Mouse (Mus musculus) hindlimb bud, embryonic 11.5 days (tissue): ENCODE data around the gene Gm45521.
"Not testable (repeated sequence)": the region's sequence is repeated elsewhere in the genome, so short reads cannot be mapped to it uniquely, and the experiment has no call there.

ENCODE experiments used
- DNase-seq: peaks from one replicate; pipeline ENCODE4 v3.0.0-alpha.2; 2012; ENCODE audit warnings: low read depth, low spot score; ENCODE audit errors: extremely low spot score

The Gm45521 gene

GRCm38 (mm10) chr14:7997255-7997696 is 40.2 kb downstream of the Gm45521 start:
- DNase-seq: peak; percentile 83

- no peak for DNase-seq
Observed at GRCm38 (mm10) chr14:7999030-7999429, 41.9 kb downstream of the Gm45521 start.

GRCm38 (mm10) chr14:7999435-7999834 is 42.3 kb downstream of the Gm45521 start:
- no peak for DNase-seq

GRCm38 (mm10) chr14:8000247-8000646 is 43.2 kb downstream of the Gm45521 start:
- DNase-seq: no peak

GRCm38 (mm10) chr14:8000831-8001685 is 44.0 kb downstream of the Gm45521 start:
- DNase-seq: no peak

- peak; percentile 70 for DNase-seq
Observed at GRCm38 (mm10) chr14:8002432-8003092, 45.5 kb downstream of the Gm45521 start, which contains the start of gene Abhd6. Gene Abhd6, plus strand, starts transcription at chr14:8002902.

- DNase-seq: no peak
Observed at GRCm38 (mm10) chr14:8003093-8003670, 46.1 kb downstream of the Gm45521 start.

GRCm38 (mm10) chr14:8003727-8004670 is 46.9 kb downstream of the Gm45521 start:
- no peak for DNase-seq

GRCm38 (mm10) chr14:8006061-8006460 is 49.0 kb downstream of the Gm45521 start:
- not testable (repeated sequence) for DNase-seq

GRCm38 (mm10) chr14:8007084-8007483 is 50.0 kb downstream of the Gm45521 start:
- DNase-seq: no peak

GRCm38 (mm10) chr14:8007486-8007885 is 50.4 kb downstream of the Gm45521 start:
- DNase-seq: no peak

GRCm38 (mm10) chr14:8007923-8008322 is 50.8 kb downstream of the Gm45521 start:
- DNase-seq: no peak
